Mouse (Mus musculus): Measurements from ENCODE around the gene Gabrb1. TPM values are rescaled to one million over a fixed set of nuclear protein-coding genes. Genes with fewer than 3 reads are reported as not detected.

Gene Gabrb1
- polyA plus RNA-seq, 1 experiment, result 0.01 TPM

- Histone ChIP-seq H3K27me3 (ENCODE audit: control insufficient read depth, insufficient read depth, insufficient read length) (no peaks in the 10 kb centered on the region), H3K36me3 (ENCODE audit: control insufficient read depth, insufficient read depth) (no peaks in the 10 kb centered on the region), H3K79me2 (ENCODE audit: control insufficient read depth, insufficient read depth) (no peaks in the 10 kb centered on the region), H3K79me3 (ENCODE audit: low read depth) (no peaks in the 10 kb centered on the region), H3ac (ENCODE audit: control insufficient read depth, insufficient read length, low read depth) (no peak overlapping the region), H3K4me3 (ENCODE audit: insufficient read depth, poor library complexity, severe bottlenecking) (no peak overlapping the region)
- TF ChIP-seq CTCF (IDR thresholded peaks at IDR 0.05; ENCODE audit: control insufficient read depth, insufficient read depth, insufficient read length) (no peak), CEBPB (IDR thresholded peaks at IDR 0.05; ENCODE audit: low read depth) (no peak), MAX (IDR thresholded peaks at IDR 0.05) (no peak), USF1 (IDR thresholded peaks at IDR 0.05; ENCODE audit: low read depth) (no peak), MYOD1 (IDR thresholded peaks at IDR 0.05; ENCODE audit: control insufficient read depth, insufficient read length, low read depth) (no peak), MYOG (IDR thresholded peaks at IDR 0.05; ENCODE audit: control insufficient read depth, extremely low read depth, insufficient read length) (no peak), FOSL1 (IDR thresholded peaks at IDR 0.05; ENCODE audit: insufficient read depth, low read length, poor library complexity, severe bottlenecking) (no peak)
Measured at GRCm38 (mm10) chr5:72175530-72175929, 517.6 kb downstream of the Gabrb1 start.

GRCm38 (mm10) chr5:72181194-72181593, 523.3 kb downstream of the Gabrb1 start:
- Histone ChIP-seq H3ac (ENCODE audit: control insufficient read depth, insufficient read length, low read depth) (no peak overlapping the region), H3K4me3 (ENCODE audit: insufficient read depth, poor library complexity, severe bottlenecking) (no peak overlapping the region), H3K79me2 (ENCODE audit: control insufficient read depth, insufficient read depth) (no peaks in the 10 kb centered on the region), H3K27me3 (ENCODE audit: control insufficient read depth, insufficient read depth, insufficient read length) (no peaks in the 10 kb centered on the region), H3K79me3 (ENCODE audit: low read depth) (no peaks in the 10 kb centered on the region), H3K36me3 (ENCODE audit: control insufficient read depth, insufficient read depth) (no peaks in the 10 kb centered on the region)
- no peak for TF ChIP-seq MAX (IDR thresholded peaks at IDR 0.05)
- no peak for TF ChIP-seq CTCF (IDR thresholded peaks at IDR 0.05; ENCODE audit: control insufficient read depth, insufficient read depth, insufficient read length)
- no peak for TF ChIP-seq CEBPB (IDR thresholded peaks at IDR 0.05; ENCODE audit: low read depth)
- no peak for TF ChIP-seq FOSL1 (IDR thresholded peaks at IDR 0.05; ENCODE audit: insufficient read depth, low read length, poor library complexity, severe bottlenecking)
- TF ChIP-seq MYOD1 (IDR thresholded peaks at IDR 0.05; ENCODE audit: control insufficient read depth, insufficient read length, low read depth), result no peak
- TF ChIP-seq MYOG (IDR thresholded peaks at IDR 0.05; ENCODE audit: control insufficient read depth, extremely low read depth, insufficient read length), result no peak
- TF ChIP-seq USF1 (IDR thresholded peaks at IDR 0.05; ENCODE audit: low read depth), result no peak

DNA sequence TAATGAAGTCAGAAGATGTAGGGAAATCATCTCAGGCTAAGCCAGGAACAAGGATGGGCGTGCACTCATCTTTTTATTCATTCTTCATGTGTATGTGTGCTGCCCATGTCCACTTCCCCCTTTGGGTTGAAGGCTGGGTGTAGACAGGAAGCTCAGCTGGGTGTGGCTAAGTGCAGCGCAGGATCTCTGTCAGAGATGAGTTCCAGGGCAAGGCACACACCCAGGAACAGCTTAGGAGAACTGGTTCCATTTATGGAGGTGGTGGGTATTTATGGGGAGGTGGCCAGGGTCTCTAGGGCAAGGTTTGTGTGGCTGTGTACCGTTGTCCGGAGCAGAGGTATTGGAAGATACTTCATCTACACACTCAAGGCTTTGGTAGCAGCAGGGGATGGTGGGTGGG, 524.9 kb downstream of the Gabrb1 start:
- H3K36me3 ChIP-seq (ENCODE audit: control insufficient read depth, insufficient read depth), result no peaks in the 10 kb centered on the region
- TF ChIP-seq MYOD1 (IDR thresholded peaks at IDR 0.05; ENCODE audit: control insufficient read depth, insufficient read length, low read depth) (no peak), USF1 (IDR thresholded peaks at IDR 0.05; ENCODE audit: low read depth) (no peak), MAX (IDR thresholded peaks at IDR 0.05) (no peak), MYOG (IDR thresholded peaks at IDR 0.05; ENCODE audit: control insufficient read depth, extremely low read depth, insufficient read length) (no peak), FOSL1 (IDR thresholded peaks at IDR 0.05; ENCODE audit: insufficient read depth, low read length, poor library complexity, severe bottlenecking) (no peak), CTCF (IDR thresholded peaks at IDR 0.05; ENCODE audit: control insufficient read depth, insufficient read depth, insufficient read length) (no peak), CEBPB (IDR thresholded peaks at IDR 0.05; ENCODE audit: low read depth) (no peak)
- no peak overlapping the region for H3K4me3 ChIP-seq (ENCODE audit: insufficient read depth, poor library complexity, severe bottlenecking)
- no peaks in the 10 kb centered on the region for H3K79me2 ChIP-seq (ENCODE audit: control insufficient read depth, insufficient read depth)
- no peaks in the 10 kb centered on the region for H3K79me3 ChIP-seq (ENCODE audit: low read depth)
- no peak overlapping the region for H3ac ChIP-seq (ENCODE audit: control insufficient read depth, insufficient read length, low read depth)
- no peaks in the 10 kb centered on the region for H3K27me3 ChIP-seq (ENCODE audit: control insufficient read depth, insufficient read depth, insufficient read length)

- TF ChIP-seq CTCF (IDR thresholded peaks at IDR 0.05; ENCODE audit: control insufficient read depth, insufficient read depth, insufficient read length), result no peak
- TF ChIP-seq MYOG (IDR thresholded peaks at IDR 0.05; ENCODE audit: control insufficient read depth, extremely low read depth, insufficient read length), result no peak
- TF ChIP-seq MAX (IDR thresholded peaks at IDR 0.05), result no peak
- TF ChIP-seq FOSL1 (IDR thresholded peaks at IDR 0.05; ENCODE audit: insufficient read depth, low read length, poor library complexity, severe bottlenecking), result no peak
- no peak for TF ChIP-seq CEBPB (IDR thresholded peaks at IDR 0.05; ENCODE audit: low read depth)
- no peak for TF ChIP-seq MYOD1 (IDR thresholded peaks at IDR 0.05; ENCODE audit: control insufficient read depth, insufficient read length, low read depth)
- no peak for TF ChIP-seq USF1 (IDR thresholded peaks at IDR 0.05; ENCODE audit: low read depth)
- no peak overlapping the region for H3K4me3 ChIP-seq (ENCODE audit: insufficient read depth, poor library complexity, severe bottlenecking)
Measured at GRCm38 (mm10) chr5:72183929-72184328, 526.0 kb downstream of the Gabrb1 start.

DNA sequence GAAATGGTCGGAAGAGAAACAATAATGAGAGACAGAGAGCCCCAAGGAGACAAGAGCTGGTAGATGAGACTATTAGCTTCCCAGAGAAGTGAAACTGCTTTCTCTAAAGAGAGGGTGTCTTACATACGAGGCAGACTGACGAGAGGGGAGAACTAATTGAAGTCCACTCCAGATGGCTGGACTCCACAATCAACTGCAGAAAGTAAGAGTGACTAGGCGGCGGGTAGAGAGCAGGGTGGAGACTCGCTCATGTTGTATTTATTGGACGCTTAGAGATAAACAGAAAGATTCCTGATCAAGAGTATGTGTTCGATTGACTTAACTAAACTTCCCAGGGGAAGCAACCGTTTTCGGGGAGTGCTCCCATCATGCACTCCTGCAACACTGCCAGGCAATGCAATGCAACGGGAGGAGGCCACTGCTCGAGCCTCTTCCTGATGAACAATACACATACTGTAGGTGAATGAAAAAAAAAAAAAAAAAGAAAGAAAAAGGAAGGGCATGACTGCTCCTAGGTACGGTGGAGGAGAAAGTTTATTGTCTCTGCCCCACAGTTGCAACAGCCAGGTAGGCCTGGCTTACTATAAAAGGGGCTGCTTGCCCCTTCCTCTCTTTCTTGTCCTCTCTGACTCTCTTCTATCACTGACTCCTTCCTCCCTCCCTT, 526.7 kb downstream of the Gabrb1 start:
- no peaks in the 10 kb centered on the region for H3K27me3 ChIP-seq (ENCODE audit: control insufficient read depth, insufficient read depth, insufficient read length)
- H3K79me2 ChIP-seq (ENCODE audit: control insufficient read depth, insufficient read depth), result no peaks in the 10 kb centered on the region
- H3ac ChIP-seq (ENCODE audit: control insufficient read depth, insufficient read length, low read depth), result no peak overlapping the region
- no peaks in the 10 kb centered on the region for H3K79me3 ChIP-seq (ENCODE audit: low read depth)
- no peak for TF ChIP-seq MAX (IDR thresholded peaks at IDR 0.05)
- TF ChIP-seq FOSL1 (IDR thresholded peaks at IDR 0.05; ENCODE audit: insufficient read depth, low read length, poor library complexity, severe bottlenecking), result no peak
- no peak for TF ChIP-seq MYOG (IDR thresholded peaks at IDR 0.05; ENCODE audit: control insufficient read depth, extremely low read depth, insufficient read length)
- TF ChIP-seq CTCF (IDR thresholded peaks at IDR 0.05; ENCODE audit: control insufficient read depth, insufficient read depth, insufficient read length), result no peak
- no peak for TF ChIP-seq CEBPB (IDR thresholded peaks at IDR 0.05; ENCODE audit: low read depth)
- TF ChIP-seq USF1 (IDR thresholded peaks at IDR 0.05; ENCODE audit: low read depth), result no peak
- no peak for TF ChIP-seq MYOD1 (IDR thresholded peaks at IDR 0.05; ENCODE audit: control insufficient read depth, insufficient read length, low read depth)
- no peaks in the 10 kb centered on the region for H3K36me3 ChIP-seq (ENCODE audit: control insufficient read depth, insufficient read depth)
- H3K4me3 ChIP-seq (ENCODE audit: insufficient read depth, poor library complexity, severe bottlenecking), result no peak overlapping the region

More at GRCm38 (mm10) chr5:72183929-72184328, 526.0 kb downstream of the Gabrb1 start:
- no peak overlapping the region for H3ac ChIP-seq (ENCODE audit: control insufficient read depth, insufficient read length, low read depth)
- no peaks in the 10 kb centered on the region for H3K79me2 ChIP-seq (ENCODE audit: control insufficient read depth, insufficient read depth)
- no peaks in the 10 kb centered on the region for H3K36me3 ChIP-seq (ENCODE audit: control insufficient read depth, insufficient read depth)
- no peaks in the 10 kb centered on the region for H3K79me3 ChIP-seq (ENCODE audit: low read depth)
- H3K27me3 ChIP-seq (ENCODE audit: control insufficient read depth, insufficient read depth, insufficient read length), result no peaks in the 10 kb centered on the region

Measured in C2C12 (cell line).